29 mouse cellular contexts compared by ENCODE assay signal in the genomic region with DNA sequence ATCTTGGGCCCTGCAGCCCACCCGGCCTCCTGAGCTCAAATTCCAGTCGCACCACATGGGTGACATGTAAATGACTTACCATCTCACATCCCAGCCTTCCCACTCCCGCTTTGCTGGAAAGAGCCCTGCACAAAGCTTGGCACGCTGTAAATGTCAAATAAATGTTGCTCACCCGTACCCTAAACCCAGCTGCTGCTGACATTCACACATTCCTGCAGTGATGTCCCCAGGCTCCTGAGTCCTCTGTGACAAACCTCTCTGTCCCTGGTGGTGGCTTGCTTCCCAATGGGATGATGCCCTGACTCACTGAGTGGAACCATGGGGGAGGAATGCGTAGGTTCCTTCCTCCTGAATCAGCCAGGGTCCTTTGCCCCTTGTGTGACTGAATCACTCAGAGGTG.
DNase-seq lines count a peak whose midpoint lies in the region; ATAC-seq and TF ChIP-seq lines count a peak whose summit lies in the region.
"Had no signal": no experiment of that assay in that cellular context is flagged by ENCODE, and none has a peak within 500 bp of the region (broad histone marks: within the 10 kb centered on the region; RNA-seq: fewer than 3 reads in every experiment).

No protein-coding gene starts in this region.

- no peaks in the 10 kb centered on the region for H3K36me3 ChIP-seq in kidney, postnatal 0 days (ENCODE audit: insufficient read depth, low read length)
- H3K36me3 ChIP-seq in kidney, embryonic 14.5 days (ENCODE audit: control insufficient read depth, insufficient read depth, low read length), result no peaks in the 10 kb centered on the region
- no peaks in the 10 kb centered on the region for H3K36me3 ChIP-seq in lung, embryonic 14.5 days (ENCODE audit: insufficient read depth)
- no peaks in the 10 kb centered on the region for H3K36me3 ChIP-seq in C2C12 (ENCODE audit: control insufficient read depth, insufficient read depth)
- H3K36me3 ChIP-seq in intestine, embryonic 16.5 days (ENCODE audit: control insufficient read depth, insufficient read depth, low read length), result no peaks in the 10 kb centered on the region
- H3K36me3 ChIP-seq: embryonic facial prominence, embryonic 13.5 days; embryonic facial prominence, embryonic 15.5 days; forebrain, embryonic 15.5 days; G1E had no signal

- no peak overlapping the region for H3K4me3 ChIP-seq in kidney, postnatal 0 days (replicated peaks; ENCODE audit: low read depth, low read length)
- no peak overlapping the region for H3K4me3 ChIP-seq in kidney, embryonic 14.5 days (ENCODE audit: low read length)
- H3K4me3 ChIP-seq in lung, embryonic 14.5 days (ENCODE audit: low read depth, low read length), result no peak overlapping the region
- H3K4me3 ChIP-seq in C2C12 (ENCODE audit: insufficient read depth, poor library complexity, severe bottlenecking), result no peak overlapping the region
- H3K4me3 ChIP-seq in intestine, embryonic 16.5 days (ENCODE audit: low read length), result no peak overlapping the region
- H3K4me3 ChIP-seq: embryonic facial prominence, embryonic 13.5 days; embryonic facial prominence, embryonic 15.5 days; erythroblast, embryonic 14.5 days; forebrain, embryonic 13.5 days; forebrain, embryonic 15.5 days had no signal

- no peaks in the 10 kb centered on the region for H3K9me3 ChIP-seq in kidney, postnatal 0 days (replicated peaks; ENCODE audit: low read length)
- no peaks in the 10 kb centered on the region for H3K9me3 ChIP-seq in kidney, embryonic 14.5 days (ENCODE audit: control insufficient read depth, low read length)
- no peaks in the 10 kb centered on the region for H3K9me3 ChIP-seq in lung, embryonic 14.5 days (ENCODE audit: low read depth, low read length)
- no peaks in the 10 kb centered on the region for H3K9me3 ChIP-seq in intestine, embryonic 16.5 days (ENCODE audit: control insufficient read depth, low read length)
- H3K9me3 ChIP-seq: embryonic facial prominence, embryonic 13.5 days; embryonic facial prominence, embryonic 15.5 days; forebrain, embryonic 13.5 days; forebrain, embryonic 15.5 days had no signal

- H3ac ChIP-seq in C2C12 (ENCODE audit: control insufficient read depth, insufficient read length, low read depth), result no peak overlapping the region

- no peaks in the 10 kb centered on the region for H3K79me2 ChIP-seq in C2C12 (ENCODE audit: control insufficient read depth, insufficient read depth)

- no peak for TF ChIP-seq CTCF in kidney, postnatal 0 days (IDR thresholded peaks at IDR 0.05; ENCODE audit: low read depth)
- no peak for TF ChIP-seq CTCF in lung, embryonic 14.5 days (IDR thresholded peaks at IDR 0.05; ENCODE audit: low read depth)
- TF ChIP-seq CTCF in C2C12 (IDR thresholded peaks at IDR 0.05; ENCODE audit: control insufficient read depth, insufficient read depth, insufficient read length), result no peak

- DNase-seq in kidney, postnatal 0 days (ENCODE audit: low spot score), result peak; percentile 8
- peak; percentile 21 for DNase-seq in lung, embryonic 14.5 days
- DNase-seq in lung, postnatal 14 days, result no peak
- DNase-seq in brain, adult 2 months (ENCODE audit: low read depth, low spot score), result peak; percentile 40
- DNase-seq: adrenal gland, adult 8-10 months; adrenal gland, postnatal 14 days; adrenal gland, postnatal 36 days; cerebellum, adult 11 months; cerebellum, adult 18-20 months; cerebellum, adult 8-10 months; cerebellum, adult 9-11 months; cerebellum, postnatal 14 days; cerebellum, postnatal 36 days; embryo, embryonic 11 days; forebrain, postnatal 0 days had no signal

- no peak for ATAC-seq in kidney, postnatal 0 days (replicated peaks; ENCODE audit: low FRiP score, low read depth)
- ATAC-seq in kidney, embryonic 14.5 days (ENCODE audit: low FRiP score, low TSS enrichment), result no peak
- ATAC-seq in lung, embryonic 14.5 days (ENCODE audit: insufficient read depth), result no peak
- no peak for ATAC-seq in intestine, embryonic 16.5 days
- ATAC-seq in erythroid progenitor cell, adult 5-6 weeks (replicated peaks; ENCODE audit: low FRiP score, poor library complexity, severe bottlenecking), result no peak
- ATAC-seq: activated CD4-positive, CD25-positive, alpha-beta regulatory T cell, adult 4 months; CD4-positive, CD25-positive, alpha-beta regulatory T cell, adult 4 months; forebrain, embryonic 13.5 days; forebrain, embryonic 15.5 days; forebrain, postnatal 0 days; Patski had no signal

- H3K9ac ChIP-seq in kidney, postnatal 0 days (ENCODE audit: low read depth, low read length), result no peak overlapping the region
- no peak overlapping the region for H3K9ac ChIP-seq in kidney, embryonic 14.5 days (ENCODE audit: low read depth, low read length)
- no peak overlapping the region for H3K9ac ChIP-seq in lung, embryonic 14.5 days
- no peak overlapping the region for H3K9ac ChIP-seq in intestine, embryonic 16.5 days (ENCODE audit: low read depth, low read length)
- H3K9ac ChIP-seq: embryonic facial prominence, embryonic 13.5 days; embryonic facial prominence, embryonic 15.5 days; forebrain, embryonic 13.5 days; forebrain, embryonic 15.5 days; forebrain, postnatal 0 days had no signal

- H3K4me2 ChIP-seq in kidney, postnatal 0 days (ENCODE audit: low read length), result no peak overlapping the region
- no peak overlapping the region for H3K4me2 ChIP-seq in kidney, embryonic 14.5 days (replicated peaks; ENCODE audit: low read depth, low read length)
- no peak overlapping the region for H3K4me2 ChIP-seq in lung, embryonic 14.5 days
- H3K4me2 ChIP-seq in intestine, embryonic 16.5 days (ENCODE audit: low read depth, low read length), result no peak overlapping the region
- H3K4me2 ChIP-seq: embryonic facial prominence, embryonic 13.5 days; embryonic facial prominence, embryonic 15.5 days; forebrain, embryonic 13.5 days; forebrain, embryonic 15.5 days had no signal

- H3K27me3 ChIP-seq in kidney, postnatal 0 days (ENCODE audit: insufficient read depth, low read length), result no peaks in the 10 kb centered on the region
- no peaks in the 10 kb centered on the region for H3K27me3 ChIP-seq in kidney, embryonic 14.5 days (ENCODE audit: control insufficient read depth, insufficient read depth, low read length)
- H3K27me3 ChIP-seq in lung, embryonic 14.5 days (ENCODE audit: insufficient read depth, low read length), result no peaks in the 10 kb centered on the region
- H3K27me3 ChIP-seq in C2C12 (ENCODE audit: control insufficient read depth, insufficient read depth, insufficient read length), result no peaks in the 10 kb centered on the region
- no peaks in the 10 kb centered on the region for H3K27me3 ChIP-seq in intestine, embryonic 16.5 days (replicated peaks; ENCODE audit: control insufficient read depth, insufficient read depth, low read length)
- H3K27me3 ChIP-seq: CH12.LX; embryonic facial prominence, embryonic 15.5 days; forebrain, embryonic 13.5 days; forebrain, embryonic 15.5 days; Patski had no signal

- WGBS in kidney, postnatal 0 days, result 56% methylated on average over 6 of the region's 6 CpGs
- WGBS in kidney, embryonic 14.5 days, result 65% methylated on average over 6 of the region's 6 CpGs
- WGBS in lung, embryonic 14.5 days, result 48% methylated on average over 6 of the region's 6 CpGs
- 70% methylated on average over 6 of the region's 6 CpGs for WGBS in intestine, embryonic 16.5 days

- H3K27ac ChIP-seq in kidney, postnatal 0 days, result no peak overlapping the region
- no peak overlapping the region for H3K27ac ChIP-seq in kidney, embryonic 14.5 days (ENCODE audit: low read depth, low read length)
- H3K27ac ChIP-seq in lung, embryonic 14.5 days (ENCODE audit: low read depth), result no peak overlapping the region
- H3K27ac ChIP-seq in intestine, embryonic 16.5 days (ENCODE audit: low read length), result no peak overlapping the region
- H3K27ac ChIP-seq: embryonic facial prominence, embryonic 13.5 days; embryonic facial prominence, embryonic 15.5 days; forebrain, embryonic 13.5 days; forebrain, embryonic 15.5 days had no signal

- no peaks in the 10 kb centered on the region for H3K4me1 ChIP-seq in kidney, postnatal 0 days (replicated peaks; ENCODE audit: insufficient read depth, low read length)
- H3K4me1 ChIP-seq in kidney, embryonic 14.5 days (ENCODE audit: control insufficient read depth, insufficient read depth, low read length), result 0 out of 2 replicates have a peak, but pooled peaks cover 7% of the 10 kb centered on the region
- no peaks in the 10 kb centered on the region for H3K4me1 ChIP-seq in lung, embryonic 14.5 days (ENCODE audit: insufficient read depth)
- no peaks in the 10 kb centered on the region for H3K4me1 ChIP-seq in intestine, embryonic 16.5 days (ENCODE audit: control insufficient read depth, insufficient read depth, low read length)
- H3K4me1 ChIP-seq: embryonic facial prominence, embryonic 13.5 days; embryonic facial prominence, embryonic 15.5 days; forebrain, embryonic 13.5 days; forebrain, embryonic 15.5 days had no signal

- H3K79me3 ChIP-seq in C2C12 (ENCODE audit: low read depth), result no peaks in the 10 kb centered on the region

TF ChIP-seq in C2C12, 6 proteins besides CTCF, POLR2A, EP300 and RAD21:
- TF ChIP-seq USF1 (IDR thresholded peaks at IDR 0.05; ENCODE audit: low read depth), result no peak
- no peak for TF ChIP-seq FOSL1 (IDR thresholded peaks at IDR 0.05; ENCODE audit: insufficient read depth, low read length, poor library complexity, severe bottlenecking)
- TF ChIP-seq CEBPB (IDR thresholded peaks at IDR 0.05; ENCODE audit: low read depth), result no peak
- TF ChIP-seq MYOG (IDR thresholded peaks at IDR 0.05; ENCODE audit: control insufficient read depth, extremely low read depth, insufficient read length), result no peak
- TF ChIP-seq MYOD1 (IDR thresholded peaks at IDR 0.05; ENCODE audit: control insufficient read depth, insufficient read length, low read depth), result peak; percentile 96
- no peak for TF ChIP-seq MAX (IDR thresholded peaks at IDR 0.05)
